Mouse (Mus musculus) stomach, postnatal 0 days (tissue): ENCODE results near the gene Spaca4.

Experiments used
- CTCF ChIP-seq: IDR thresholded peaks from 2 replicates; pipeline ENCODE4 v1.5.1; 2016; ENCODE audit warnings: antibody characterized with exemption, low read depth, mild to moderate bottlenecking, moderate library complexity
- EP300 ChIP-seq: optimal IDR thresholded peaks from 2 replicates; pipeline ENCODE3; 2016; ENCODE audit warnings: antibody characterized with exemption

GRCm38 (mm10) chr7:45712022-45712757 lies 13.4 kb downstream of the Spaca4 start:
- TF ChIP-seq CTCF (no peak), EP300 (no peak)
